In genomic region chr17:37047981-37048380, GRCm38 (mm10) we compare ENCODE assay signal across 9 mouse cellular contexts. TPM values are rescaled to one million over a fixed set of nuclear protein-coding genes. Genes with fewer than 3 reads are reported as not detected.
DNase-seq lines count a peak whose midpoint lies in the region; ATAC-seq and TF ChIP-seq lines count a peak whose summit lies in the region.
"Had no signal": no experiment of that assay in that cellular context is flagged by ENCODE, and none has a peak within 500 bp of the region (broad histone marks: within the 10 kb centered on the region; RNA-seq: fewer than 3 reads in every experiment).

No protein-coding gene starts in this region.

- 0 out of 2 replicates have a peak overlapping the region, but pooled peaks have one; percentile 24 for H3K4me2 ChIP-seq in neural tube, embryonic 11.5 days (ENCODE audit: low read depth)
- H3K4me2 ChIP-seq in stomach, postnatal 0 days (replicated peaks; ENCODE audit: low read depth), result no peak overlapping the region

- H3K4me3 ChIP-seq in neural tube, embryonic 11.5 days (ENCODE audit: low read depth, low read length), result no peak overlapping the region; the same call in 1 of the 2 replicates
- H3K4me3 ChIP-seq in stomach, postnatal 0 days (ENCODE audit: low read depth, low read length), result no peak overlapping the region

- H3K27ac ChIP-seq in neural tube, embryonic 11.5 days (ENCODE audit: low read depth, low read length), result no peak overlapping the region
- no peak overlapping the region for H3K27ac ChIP-seq in stomach, postnatal 0 days (replicated peaks)

- no peaks in the 10 kb centered on the region; the same call in 1 of the 2 replicates for H3K36me3 ChIP-seq in neural tube, embryonic 11.5 days (ENCODE audit: control insufficient read depth, insufficient read depth, low read length)
- no peaks in the 10 kb centered on the region for H3K36me3 ChIP-seq in stomach, postnatal 0 days (ENCODE audit: control insufficient read depth, insufficient read depth, low read length)

- peaks cover 15% of the 10 kb centered on the region for H3K4me1 ChIP-seq in neural tube, embryonic 11.5 days (ENCODE audit: control insufficient read depth, insufficient read depth, low read length)
- H3K4me1 ChIP-seq in stomach, postnatal 0 days (replicated peaks; ENCODE audit: control insufficient read depth, insufficient read depth), result peaks cover 3% of the 10 kb centered on the region; the same call in 1 of the 2 replicates

- intact Hi-C loops in gastrocnemius, postnatal 14 days (cut with DNase I; ENCODE audit: low total_unique reads), result no loop called here

- no peak for TF ChIP-seq EP300 in stomach, postnatal 0 days (optimal IDR thresholded peaks at IDR 0.05)

- H3K9me3 ChIP-seq in neural tube, embryonic 11.5 days (ENCODE audit: control insufficient read depth, low read length), result no peaks in the 10 kb centered on the region
- H3K9me3 ChIP-seq in stomach, postnatal 0 days (ENCODE audit: control insufficient read depth, low read length), result no peaks in the 10 kb centered on the region

- no peak overlapping the region for H3K9ac ChIP-seq in neural tube, embryonic 11.5 days (ENCODE audit: low read length)
- H3K9ac ChIP-seq in stomach, postnatal 0 days (ENCODE audit: low read length), result no peak overlapping the region

- 44% methylated on average over 3 of the region's 3 CpGs for WGBS in neural tube, embryonic 11.5 days
- whole genome bisulfite sequencing in stomach, postnatal 0 days, result 35% methylated on average over 3 of the region's 3 CpGs

- H3K27me3 ChIP-seq in neural tube, embryonic 11.5 days (ENCODE audit: control insufficient read depth, insufficient read depth, low read length), result peaks cover 9% of the 10 kb centered on the region; the same call in 1 of the 2 replicates
- H3K27me3 ChIP-seq in stomach, postnatal 0 days (ENCODE audit: control insufficient read depth, insufficient read depth, low read length), result no peaks in the 10 kb centered on the region

- TF ChIP-seq CTCF in stomach, postnatal 0 days (IDR thresholded peaks at IDR 0.05; ENCODE audit: low read depth), result peak; percentile 74

- DNase-seq in embryo, embryonic 10 days (ENCODE audit: low spot score), result peak; percentile 34
- no peak for DNase-seq in embryo, embryonic 9.5 days (ENCODE audit: extremely low spot score)
- no peak for DNase-seq in neural tube, embryonic 11.5 days (ENCODE audit: low spot score)
- no peak for DNase-seq in neural tube, embryonic 10.5 days (ENCODE audit: extremely low spot score, low spot score)
- peak; percentile 65 for DNase-seq in induced T-regulatory cell, adult 2 months (ENCODE audit: low read depth)
- DNase-seq in stomach, postnatal 0 days (ENCODE audit: low spot score), result no peak
- DNase-seq in gastrocnemius, postnatal 14 days, result no peak
- no peak for DNase-seq in frontal cortex, postnatal 36 days (ENCODE audit: low spot score in 2 of 2)

- ATAC-seq in neural tube, embryonic 11.5 days (ENCODE audit: insufficient read depth, low FRiP score, low TSS enrichment), result no peak
- no peak for ATAC-seq in stomach, postnatal 0 days (ENCODE audit: low FRiP score, low TSS enrichment)

RNA-seq across cellular contexts. Expression of gene Gabbr1, which starts 2.2 kb away (rescaled TPM):
- polyA plus RNA-seq in neural tube, embryonic 11.5 days (2014; fragmentation: Nextera tagmentation; extraction: Ambion mirVana), result 21.3 and 22.7 TPM in 2 replicates
- 3.8 and 4.3 TPM in 2 replicates for polyA plus RNA-seq in stomach, postnatal 0 days (2015; fragmentation: Nextera tagmentation; extraction: Ambion mirVana)
- total RNA-seq in gastrocnemius, postnatal 14 days (2021), result 10 to 100 TPM in 1 of 2 experiments, 1 to 10 TPM in 1; 9.8 to 10.3 TPM

RNA-seq across cellular contexts. Expression of gene Mog, which starts 24.8 kb away (rescaled TPM):
- polyA plus RNA-seq in neural tube, embryonic 11.5 days (2014; fragmentation: Nextera tagmentation; extraction: Ambion mirVana), result 0.23 and 0.40 TPM in 2 replicates
- 0.08 TPM in 1 of 2 replicates, not detected in the other for polyA plus RNA-seq in stomach, postnatal 0 days (2015; fragmentation: Nextera tagmentation; extraction: Ambion mirVana)
- not detected for total RNA-seq in gastrocnemius, postnatal 14 days (2021)

RNA-seq across cellular contexts. Expression of gene Olfr90, which starts 40.3 kb away (rescaled TPM):
- not detected in 2 replicates for polyA plus RNA-seq in neural tube, embryonic 11.5 days (2014; fragmentation: Nextera tagmentation; extraction: Ambion mirVana)
- not detected in 2 replicates for polyA plus RNA-seq in stomach, postnatal 0 days (2015; fragmentation: Nextera tagmentation; extraction: Ambion mirVana)
- not detected for total RNA-seq in gastrocnemius, postnatal 14 days (2021)
- total RNA-seq: left cerebral cortex, postnatal 25 days had no signal

RNA-seq across cellular contexts. Expression of gene Zfp57, which starts 47.0 kb away (rescaled TPM):
- polyA plus RNA-seq in neural tube, embryonic 11.5 days (2014; fragmentation: Nextera tagmentation; extraction: Ambion mirVana), result 128 and 135 TPM in 2 replicates
- 9.9 and 10.0 TPM in 2 replicates for polyA plus RNA-seq in stomach, postnatal 0 days (2015; fragmentation: Nextera tagmentation; extraction: Ambion mirVana)
- total RNA-seq in gastrocnemius, postnatal 14 days (2021), result 1 to 10 TPM in 1 of 2 experiments, under 1 TPM in 1; 0.74 to 1.5 TPM

RNA-seq across cellular contexts. Expression of gene Olfr91, which starts 50.1 kb away (rescaled TPM):
- polyA plus RNA-seq in neural tube, embryonic 11.5 days (2014; fragmentation: Nextera tagmentation; extraction: Ambion mirVana), result not detected in 2 replicates
- polyA plus RNA-seq in stomach, postnatal 0 days (2015; fragmentation: Nextera tagmentation; extraction: Ambion mirVana), result not detected in 2 replicates
- not detected for total RNA-seq in gastrocnemius, postnatal 14 days (2021)
- total RNA-seq: left cerebral cortex, postnatal 25 days had no signal

Comparison
In these comparisons a context has a peak if more than half of its experiments do, and no peak if none do; other contexts are left out.
1. DNase-seq: peak in embryo, embryonic 10 days (single experiment) and induced T-regulatory cell, adult 2 months (single experiment); none in embryo, embryonic 9.5 days (single experiment), neural tube, embryonic 11.5 days (single experiment), neural tube, embryonic 10.5 days (single experiment), stomach, postnatal 0 days (single experiment), gastrocnemius, postnatal 14 days (single experiment) and frontal cortex, postnatal 36 days (0 of 2).